Mouse (Mus musculus) spleen, adult 2 months (tissue): Measurements from ENCODE around the gene Slc15a3.

Source experiments
- CTCF ChIP-seq: fragments of 200-500 bp; IDR thresholded peaks from 2 replicates; pipeline ENCODE4 v1.5.1; 2011; ENCODE audit warnings: mild to moderate bottlenecking, inconsistent platforms; ENCODE audit not compliant: insufficient read depth, insufficient read length, insufficient replicate concordance; ENCODE audit errors: extremely low read depth
- POLR2A ChIP-seq: fragments of 200-500 bp; IDR thresholded peaks from 2 replicates; pipeline ENCODE4 v1.6.1; 2011; ENCODE audit warnings: low read depth, low read length, inconsistent platforms

DNA sequence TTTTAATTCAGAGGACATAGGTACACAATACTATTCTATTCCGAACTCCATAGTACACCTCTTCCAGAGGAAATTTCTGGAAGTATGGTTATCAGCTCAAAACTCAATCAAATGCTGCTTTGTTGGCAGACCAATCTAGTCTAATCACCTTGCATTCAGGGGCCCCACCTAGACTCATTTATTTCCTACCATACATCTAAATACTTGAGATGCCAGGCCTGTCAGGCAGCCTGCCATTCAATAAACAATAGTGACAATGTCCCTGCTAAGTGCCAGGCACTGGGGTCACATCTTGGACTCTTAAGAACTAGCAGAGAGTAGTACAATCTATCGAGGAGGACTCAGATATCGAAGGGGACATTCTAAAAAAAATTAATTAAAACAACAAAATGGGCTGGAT, 52.7 kb downstream of the Slc15a3 start:
- TF ChIP-seq CTCF (no peak), POLR2A (no peak)
